Mouse (Mus musculus): Measurements from ENCODE around the gene Abcd1.

GRCm38 (mm10) chrX:73717667-73718066 is 1.3 kb downstream of the Abcd1 start:
- TF ChIP-seq CTCF (IDR thresholded peaks at IDR 0.05) = no peak
- no peak for TF ChIP-seq EP300 (IDR thresholded peaks at IDR 0.05)

Data from lung, postnatal 0 days (tissue).